Mouse (Mus musculus) midbrain, embryonic 10.5 days (tissue): Measurements from ENCODE around the gene Catip. TPM values are rescaled to one million over a fixed set of nuclear protein-coding genes. Genes with fewer than 3 reads are reported as not detected.

Source experiments
- DNase-seq: peaks from one replicate; pipeline ENCODE4 v3.0.0-alpha.2; 2017; ENCODE audit warnings: low spot score
- H3K27ac ChIP-seq: fragments of 300-500 bp; sonication (generic); replicated peaks from 2 replicates; pipeline ENCODE4 v1.5.1; 2016; ENCODE audit warnings: mild to moderate bottlenecking
- H3K27me3 ChIP-seq: fragments of 300-500 bp; sonication (generic); 2 replicates; pipeline ENCODE4 v1.6.1; 2016; ENCODE audit warnings: low read depth, mild to moderate bottlenecking; ENCODE audit not compliant: poor library complexity, severe bottlenecking
- H3K36me3 ChIP-seq: fragments of 300-500 bp; sonication (generic); 2 replicates; pipeline ENCODE4 v1.6.1; 2016; ENCODE audit warnings: mild to moderate bottlenecking, moderate library complexity
- H3K4me1 ChIP-seq: fragments of 300-500 bp; sonication (generic); 2 replicates; pipeline ENCODE4 v1.6.1; 2016
- H3K4me3 ChIP-seq: fragments of 300-500 bp; sonication (generic); 2 replicates; pipeline ENCODE4 v1.5.1; 2016; ENCODE audit warnings: mild to moderate bottlenecking, moderate library complexity
- H3K9me3 ChIP-seq: fragments of 300-500 bp; sonication (generic); replicated peaks from 2 replicates; pipeline ENCODE4 v1.6.1; 2016; ENCODE audit warnings: mild to moderate bottlenecking
- WGBS: fragments of 180-500 bp; shearing (Covaris S2); methylation state at CpG from one replicate; pipeline ENCODE4 v1.1.7; 2016; 5-methylcytosine and 5-hydroxymethylcytosine counted together
- polyA plus RNA-seq: library from polyadenylated mRNA; unstranded; fragments of >200 nt; fragmentation: Nextera tagmentation; extraction: Ambion mirVana; gene quantifications from 2 replicates; pipeline ENCODE4 v1.2.1, GENCODE M21; 2016

Catip gene
- polyA plus RNA-seq, 1 experiment from 2014 or later: 0.22 TPM

GRCm38 (mm10) chr1:74374980-74375379 lies 13.1 kb downstream of the Catip start, which contains the start of gene Slc11a1:
TSS of gene Slc11a1 (plus strand) at chr1:74375195.
- no peak for DNase-seq
- Histone ChIP-seq H3K9me3 (no peaks in the 10 kb centered on the region), H3K36me3 (no peaks in the 10 kb centered on the region), H3K27ac (0 out of 2 replicates have a peak within 1 kb of the TSS, but pooled peaks have one; percentile 24), H3K4me3 (no peak within 1 kb of the TSS), H3K4me1 (peaks cover 22% of the 10 kb centered on the region), H3K27me3 (no peaks in the 10 kb centered on the region)
- 81% methylated on average over 8 of the region's 8 CpGs for WGBS

DNA sequence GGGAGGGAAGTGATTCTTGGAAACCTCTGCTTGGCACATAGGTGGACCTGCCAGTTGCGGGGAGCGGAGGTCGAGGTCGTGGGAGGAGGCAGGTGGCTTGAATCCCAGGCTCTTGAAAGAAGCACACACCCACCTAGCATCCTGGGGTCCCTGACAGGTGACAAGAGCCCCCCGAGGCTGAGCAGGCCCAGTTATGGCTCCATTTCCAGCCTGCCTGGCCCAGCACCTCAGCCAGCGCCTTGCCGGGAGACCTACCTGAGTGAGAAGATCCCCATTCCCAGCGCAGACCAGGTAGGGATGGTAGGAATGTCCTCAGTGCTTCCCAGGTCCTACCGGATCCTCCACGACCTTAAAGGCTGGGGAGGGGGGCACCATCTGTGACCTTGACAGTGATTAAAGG lies 13.7 kb downstream of the Catip start:
- Histone ChIP-seq H3K4me3 (no peak overlapping the region), H3K4me1 (peaks cover 22% of the 10 kb centered on the region), H3K36me3 (no peaks in the 10 kb centered on the region), H3K9me3 (no peaks in the 10 kb centered on the region), H3K27me3 (no peaks in the 10 kb centered on the region), H3K27ac (0 out of 2 replicates have a peak overlapping the region, but pooled peaks have one; percentile 24)
- DNase-seq: no peak
- 79% methylated on average over 10 of the region's 10 CpGs for WGBS

GRCm38 (mm10) chr1:74376396-74376795 lies 14.5 kb downstream of the Catip start:
- WGBS: 88% methylated on average over 4 of the region's 4 CpGs

DNA sequence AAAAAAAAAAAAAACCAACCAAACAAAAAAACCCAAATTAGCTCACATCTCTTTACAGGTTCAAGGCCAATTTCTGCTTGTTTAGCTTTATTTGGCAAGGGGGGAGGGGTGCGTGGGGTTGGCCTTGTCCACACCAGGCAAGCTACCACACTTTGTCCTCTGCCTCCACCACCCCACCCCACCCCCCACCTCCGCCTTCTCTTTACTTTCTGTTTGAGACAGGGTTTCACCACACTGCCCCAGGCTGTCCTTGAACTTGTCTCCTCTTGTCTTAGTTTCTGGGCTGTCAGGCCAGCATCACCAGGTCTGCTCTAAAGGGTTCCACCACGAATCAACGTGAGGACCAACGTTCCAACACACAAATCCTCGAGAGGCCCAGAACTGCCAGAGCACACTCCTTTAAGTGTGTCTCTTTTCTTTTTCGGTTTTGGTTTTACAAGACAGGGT lies 17.2 kb downstream of the Catip start:
- WGBS: 93% methylated on average over 7 of the region's 7 CpGs
- no peaks in the 10 kb centered on the region for H3K9me3 ChIP-seq
- DNase-seq: no peak

More at GRCm38 (mm10) chr1:74376396-74376795, 14.5 kb downstream of the Catip start:
- Histone ChIP-seq H3K27ac (peak overlapping the region; percentile 15; the same call in 1 of the 2 replicates), H3K27me3 (no peaks in the 10 kb centered on the region), H3K4me3 (no peak overlapping the region), H3K36me3 (no peaks in the 10 kb centered on the region), H3K9me3 (no peaks in the 10 kb centered on the region), H3K4me1 (peaks cover 22% of the 10 kb centered on the region)
- no peak for DNase-seq

GRCm38 (mm10) chr1:74380484-74380883 lies 18.6 kb downstream of the Catip start:
- no peak overlapping the region for H3K4me3 ChIP-seq
- H3K36me3 ChIP-seq: no peaks in the 10 kb centered on the region
- 86% methylated on average over 5 of the region's 5 CpGs for WGBS
- no peaks in the 10 kb centered on the region for H3K27me3 ChIP-seq
- no peak for DNase-seq
- no peaks in the 10 kb centered on the region for H3K9me3 ChIP-seq
- H3K27ac ChIP-seq: no peak overlapping the region
- peaks cover 16% of the 10 kb centered on the region for H3K4me1 ChIP-seq

More for the DNA sequence above, 17.2 kb downstream of the Catip start:
- Histone ChIP-seq H3K27me3 (no peaks in the 10 kb centered on the region), H3K36me3 (no peaks in the 10 kb centered on the region), H3K27ac (no peak overlapping the region), H3K4me3 (no peak overlapping the region), H3K4me1 (peaks cover 22% of the 10 kb centered on the region)

- Histone ChIP-seq H3K27ac (no peak overlapping the region), H3K4me3 (no peak overlapping the region), H3K36me3 (no peaks in the 10 kb centered on the region), H3K27me3 (no peaks in the 10 kb centered on the region), H3K9me3 (no peaks in the 10 kb centered on the region), H3K4me1 (peaks cover 12% of the 10 kb centered on the region)
- WGBS: 92% methylated on average over 10 of the region's 10 CpGs
- no peak for DNase-seq
These were observed 19.7 kb downstream of the Catip start for GRCm38 (mm10) chr1:74381588-74382021.

GRCm38 (mm10) chr1:74383385-74383784 lies 21.5 kb downstream of the Catip start:
- H3K9me3 ChIP-seq: no peaks in the 10 kb centered on the region
- H3K36me3 ChIP-seq: no peaks in the 10 kb centered on the region
- H3K4me1 ChIP-seq: peaks cover 13% of the 10 kb centered on the region
- H3K4me3 ChIP-seq: no peak overlapping the region
- WGBS: 92% methylated on average over 13 of the region's 13 CpGs
- peaks cover 5% of the 10 kb centered on the region for H3K27me3 ChIP-seq
- DNase-seq: no peak
- H3K27ac ChIP-seq: no peak overlapping the region

DNA sequence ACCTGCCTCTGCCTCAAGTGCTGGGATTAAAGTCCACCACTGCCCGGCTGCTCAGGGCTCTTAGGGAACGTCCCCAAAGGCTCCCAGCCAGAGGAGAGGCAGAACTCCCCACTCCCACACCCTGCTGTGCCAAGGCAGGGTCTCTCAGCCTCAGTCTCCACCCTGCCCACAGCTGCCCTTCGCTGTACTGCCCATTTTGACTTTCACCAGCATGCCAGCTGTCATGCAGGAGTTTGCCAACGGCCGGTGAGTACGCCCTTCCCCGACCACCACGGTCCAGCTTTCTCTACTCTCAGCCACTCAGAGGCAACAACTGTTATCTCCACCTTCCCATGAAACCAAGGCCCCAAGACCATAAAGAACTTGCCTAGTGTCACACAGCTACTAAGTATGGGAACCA lies 22.6 kb downstream of the Catip start:
- Histone ChIP-seq H3K27ac (no peak overlapping the region), H3K27me3 (peaks cover 17% of the 10 kb centered on the region), H3K4me3 (no peak overlapping the region), H3K9me3 (no peaks in the 10 kb centered on the region), H3K4me1 (peaks cover 17% of the 10 kb centered on the region), H3K36me3 (no peaks in the 10 kb centered on the region)
- no peak for DNase-seq
- WGBS: 84% methylated on average over 8 of the region's 8 CpGs

- Histone ChIP-seq H3K4me3 (no peak overlapping the region), H3K27ac (no peak overlapping the region), H3K27me3 (peaks cover 22% of the 10 kb centered on the region), H3K9me3 (no peaks in the 10 kb centered on the region), H3K4me1 (peaks cover 22% of the 10 kb centered on the region), H3K36me3 (no peaks in the 10 kb centered on the region)
- DNase-seq: no peak
- WGBS: 89% methylated on average over 10 of the region's 10 CpGs
These were observed 23.2 kb downstream of the Catip start for GRCm38 (mm10) chr1:74385064-74385463.

- DNase-seq: no peak
- no peaks in the 10 kb centered on the region for H3K9me3 ChIP-seq
- WGBS: 90% methylated on average over 8 of the region's 8 CpGs
- H3K4me3 ChIP-seq: no peak overlapping the region
- H3K36me3 ChIP-seq: no peaks in the 10 kb centered on the region
- peaks cover 27% of the 10 kb centered on the region for H3K27me3 ChIP-seq
- H3K4me1 ChIP-seq: peaks cover 27% of the 10 kb centered on the region
- no peak overlapping the region for H3K27ac ChIP-seq
These were observed 23.6 kb downstream of the Catip start for GRCm38 (mm10) chr1:74385531-74385930.

GRCm38 (mm10) chr1:74386363-74386713 lies 24.4 kb downstream of the Catip start:
- 68% methylated on average over 7 of the region's 10 CpGs for WGBS
- no peak for DNase-seq

DNA sequence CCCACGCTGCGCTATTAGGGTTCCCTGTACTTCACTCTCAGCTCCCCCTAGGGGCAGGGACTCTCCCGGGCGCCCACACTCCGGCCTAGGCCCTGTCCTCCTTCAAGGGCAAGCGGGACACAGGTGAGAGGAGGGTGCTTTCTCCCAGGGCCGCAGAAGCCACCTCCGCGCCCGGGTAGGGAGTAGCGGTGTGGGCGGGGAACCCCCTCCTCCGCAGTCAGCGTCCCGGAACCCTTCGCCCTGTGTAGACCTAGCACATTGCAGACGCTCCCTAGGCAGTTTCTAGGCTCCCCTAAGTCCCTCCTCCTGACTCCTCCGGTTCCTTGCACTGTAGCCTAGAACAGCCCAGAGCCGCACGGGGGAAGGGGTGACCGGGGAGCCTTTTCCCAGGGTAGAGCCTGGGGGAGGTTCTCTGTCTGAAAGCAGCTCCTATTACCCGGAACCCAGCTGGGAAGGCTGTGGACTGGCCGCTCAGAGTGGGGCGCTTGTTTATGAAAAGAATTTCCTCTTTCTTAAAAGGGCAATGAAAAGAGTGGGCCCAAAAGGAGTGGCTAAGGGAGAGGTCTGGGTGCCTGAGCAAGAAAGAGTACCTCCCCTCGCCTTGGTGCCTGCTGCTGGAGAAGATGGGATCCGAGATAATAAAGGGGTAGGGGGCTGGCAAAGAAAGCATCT lies 24.9 kb downstream of the Catip start:
- Histone ChIP-seq H3K4me1 (peaks cover 37% of the 10 kb centered on the region), H3K27ac (peak overlapping the region; percentile 92), H3K9me3 (no peaks in the 10 kb centered on the region), H3K27me3 (peaks cover 31% of the 10 kb centered on the region), H3K36me3 (no peaks in the 10 kb centered on the region), H3K4me3 (peak overlapping the region; percentile 61)
- peak; percentile 95 for DNase-seq
- WGBS: under 1% methylated on average over 26 of the region's 26 CpGs

More at GRCm38 (mm10) chr1:74386363-74386713, 24.4 kb downstream of the Catip start:
- Histone ChIP-seq H3K9me3 (no peaks in the 10 kb centered on the region), H3K4me3 (peak overlapping the region; percentile 61), H3K36me3 (no peaks in the 10 kb centered on the region), H3K27me3 (peaks cover 31% of the 10 kb centered on the region), H3K4me1 (peaks cover 34% of the 10 kb centered on the region), H3K27ac (peak overlapping the region; percentile 92)

GRCm38 (mm10) chr1:74387386-74387988 lies 25.6 kb downstream of the Catip start:
- peak overlapping the region; percentile 61 for H3K4me3 ChIP-seq
- 62% methylated on average over 15 of the region's 15 CpGs for WGBS
- no peaks in the 10 kb centered on the region for H3K9me3 ChIP-seq
- peaks cover 31% of the 10 kb centered on the region for H3K27me3 ChIP-seq
- peaks cover 43% of the 10 kb centered on the region for H3K4me1 ChIP-seq
- no peak for DNase-seq
- no peaks in the 10 kb centered on the region for H3K36me3 ChIP-seq
- H3K27ac ChIP-seq: peak overlapping the region; percentile 92
